Mouse (Mus musculus): ENCODE results near the gene Eid2b.

DNA sequence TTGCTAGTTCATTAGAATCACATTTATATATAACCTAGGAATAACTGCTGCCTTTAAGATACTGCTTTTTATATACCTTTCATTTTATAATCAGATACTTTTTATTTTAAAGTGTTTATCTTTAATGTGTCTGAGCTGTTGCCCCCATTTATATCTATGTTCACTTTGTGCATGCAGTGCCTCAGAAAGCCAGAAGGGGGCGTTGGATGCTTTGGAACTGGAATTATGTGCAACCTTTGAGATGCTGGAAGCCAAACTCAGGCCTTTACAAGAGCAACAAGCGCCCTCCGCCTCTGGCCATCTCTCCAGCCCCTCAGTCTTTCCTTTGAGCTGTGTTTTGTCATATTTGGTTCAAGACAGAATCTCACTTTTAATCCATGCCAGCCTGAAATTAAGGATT, 5.8 kb upstream of the Eid2b start:
- TF ChIP-seq TAL1 (IDR thresholded peaks at IDR 0.05; ENCODE audit: low read length) (no peak), GATA1 (IDR thresholded peaks at IDR 0.05; ENCODE audit: low read length) (no peak)
